Mouse (Mus musculus): ENCODE measurements around the gene Cabp2. TPM values are rescaled to one million over a fixed set of nuclear protein-coding genes. Genes with fewer than 3 reads are reported as not detected.

Cabp2 gene
- polyA plus RNA-seq, 1 experiment from 2014 or later: 0.43 TPM

GRCm38 (mm10) chr19:4113806-4114230 lies 32.4 kb downstream of the Cabp2 start:
- TF ChIP-seq CTCF (IDR thresholded peaks at IDR 0.05; ENCODE audit: low read depth) (no peak), EP300 (IDR thresholded peaks at IDR 0.05; ENCODE audit: low read depth) (no peak)
- DNase-seq (peak; percentile 64), ATAC-seq (peak; percentile 44)
- H3K27ac ChIP-seq (ENCODE audit: low read depth): peak overlapping the region; percentile 90
- 11% methylated on average over 5 of the region's 5 CpGs for WGBS (ENCODE audit: insufficient replicate concordance)
- H3K9ac ChIP-seq (replicated peaks): peak overlapping the region; percentile 47
- H3K36me3 ChIP-seq (replicated peaks; ENCODE audit: insufficient read depth, low read length): peaks cover 64% of the 10 kb centered on the region
- peaks cover 29% of the 10 kb centered on the region for H3K4me1 ChIP-seq (ENCODE audit: insufficient read depth)
- H3K4me3 ChIP-seq (ENCODE audit: low read depth, low read length): 0 out of 2 replicates have a peak overlapping the region, but pooled peaks have one; percentile 1
- H3K4me2 ChIP-seq (ENCODE audit: low read depth, low read length): peak overlapping the region; percentile 57
- no peaks in the 10 kb centered on the region for H3K9me3 ChIP-seq (ENCODE audit: low read length)
- no peaks in the 10 kb centered on the region for H3K27me3 ChIP-seq (ENCODE audit: insufficient read depth, low read length)

DNA sequence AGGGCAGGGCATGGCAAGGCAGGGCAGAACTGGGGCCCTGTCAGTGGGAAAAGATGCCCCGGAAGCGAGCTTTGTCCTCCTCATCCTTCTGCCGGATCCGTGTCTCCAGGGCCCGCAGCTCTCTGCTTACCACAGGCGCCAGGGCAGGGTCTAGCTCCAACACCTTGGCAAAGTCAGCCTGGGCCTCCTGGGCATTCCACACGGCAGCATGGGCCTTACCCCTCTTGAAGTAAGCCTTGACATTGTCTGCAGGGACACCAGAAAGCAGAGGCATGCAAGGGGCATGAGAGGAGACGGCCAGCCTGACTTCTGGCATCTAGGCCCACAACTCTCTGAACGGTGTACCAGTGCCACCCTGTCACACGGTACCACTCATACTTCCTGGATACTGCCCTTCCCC lies 33.2 kb downstream of the Cabp2 start:
- Histone ChIP-seq H3K4me2 (ENCODE audit: low read depth, low read length) (0 out of 2 replicates have a peak overlapping the region, but pooled peaks have one; percentile 57), H3K27me3 (ENCODE audit: insufficient read depth, low read length) (no peaks in the 10 kb centered on the region), H3K4me3 (ENCODE audit: low read depth, low read length) (no peak overlapping the region), H3K27ac (ENCODE audit: low read depth) (peak overlapping the region; percentile 90), H3K4me1 (ENCODE audit: insufficient read depth) (peaks cover 31% of the 10 kb centered on the region), H3K9me3 (ENCODE audit: low read length) (no peaks in the 10 kb centered on the region), H3K9ac (replicated peaks) (peak overlapping the region; percentile 47; the same call in 1 of the 2 replicates), H3K36me3 (replicated peaks; ENCODE audit: insufficient read depth, low read length) (peaks cover 66% of the 10 kb centered on the region)
- ATAC-seq (no peak), DNase-seq (no peak)
- TF ChIP-seq EP300 (IDR thresholded peaks at IDR 0.05; ENCODE audit: low read depth) (no peak), CTCF (IDR thresholded peaks at IDR 0.05; ENCODE audit: low read depth) (no peak)
- WGBS (ENCODE audit: insufficient replicate concordance): 84% methylated on average over 10 of the region's 10 CpGs

DNA sequence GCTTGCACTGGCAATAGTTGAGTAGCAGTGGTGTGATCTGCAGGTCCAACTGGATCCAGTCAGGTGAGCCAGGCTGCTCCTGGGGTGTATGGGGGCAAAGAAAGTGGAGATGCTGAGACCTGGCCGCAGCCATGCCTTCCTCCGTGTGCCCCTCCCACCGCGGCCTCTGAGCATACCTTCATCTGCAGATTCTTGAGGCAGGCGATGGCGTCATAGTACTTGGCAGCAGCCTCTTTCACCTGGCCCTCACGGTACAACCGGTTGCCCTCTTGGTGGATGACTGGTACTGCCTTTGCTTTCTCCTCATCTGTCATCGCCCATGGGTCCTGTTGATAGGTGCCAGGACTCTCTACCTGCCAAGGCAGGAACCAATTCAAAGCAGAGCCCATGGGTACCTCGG lies 33.8 kb downstream of the Cabp2 start:
- Histone ChIP-seq H3K4me1 (ENCODE audit: insufficient read depth) (peaks cover 37% of the 10 kb centered on the region), H3K4me3 (ENCODE audit: low read depth, low read length) (no peak overlapping the region), H3K27me3 (ENCODE audit: insufficient read depth, low read length) (no peaks in the 10 kb centered on the region), H3K9me3 (ENCODE audit: low read length) (no peaks in the 10 kb centered on the region), H3K36me3 (replicated peaks; ENCODE audit: insufficient read depth, low read length) (peaks cover 66% of the 10 kb centered on the region), H3K27ac (ENCODE audit: low read depth) (no peak overlapping the region), H3K4me2 (ENCODE audit: low read depth, low read length) (no peak overlapping the region), H3K9ac (replicated peaks) (no peak overlapping the region)
- no peak for TF ChIP-seq CTCF (IDR thresholded peaks at IDR 0.05; ENCODE audit: low read depth)
- TF ChIP-seq EP300 (IDR thresholded peaks at IDR 0.05; ENCODE audit: low read depth): no peak
- ATAC-seq (no peak), DNase-seq (no peak)
- 93% methylated on average over 10 of the region's 10 CpGs for WGBS (ENCODE audit: insufficient replicate concordance)

DNA sequence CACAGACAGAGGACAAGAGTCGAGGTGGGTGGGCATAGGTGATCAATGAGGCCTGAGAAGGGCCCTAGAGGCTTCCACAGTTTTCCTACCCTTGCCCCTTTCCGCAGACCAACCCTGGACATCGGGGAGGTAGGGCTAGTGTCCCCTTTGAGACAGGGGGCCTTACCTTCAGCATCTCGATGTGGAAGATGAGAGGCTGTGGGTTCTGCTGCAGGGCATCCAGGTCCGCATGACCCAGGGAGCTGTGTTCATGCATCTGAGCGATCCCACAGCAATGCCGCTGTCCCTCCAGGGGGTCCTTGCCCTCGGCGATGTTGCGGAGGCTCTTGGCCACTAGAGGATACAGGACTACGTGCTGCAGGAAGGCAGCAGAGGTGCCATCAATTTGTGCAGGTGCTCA lies 34.4 kb downstream of the Cabp2 start:
- Histone ChIP-seq H3K36me3 (replicated peaks; ENCODE audit: insufficient read depth, low read length) (peaks cover 63% of the 10 kb centered on the region), H3K9me3 (ENCODE audit: low read length) (no peaks in the 10 kb centered on the region), H3K4me2 (ENCODE audit: low read depth, low read length) (no peak overlapping the region), H3K4me1 (ENCODE audit: insufficient read depth) (peaks cover 44% of the 10 kb centered on the region), H3K27ac (ENCODE audit: low read depth) (no peak overlapping the region), H3K27me3 (ENCODE audit: insufficient read depth, low read length) (no peaks in the 10 kb centered on the region), H3K9ac (replicated peaks) (no peak overlapping the region), H3K4me3 (ENCODE audit: low read depth, low read length) (no peak overlapping the region)
- TF ChIP-seq EP300 (IDR thresholded peaks at IDR 0.05; ENCODE audit: low read depth) (no peak), CTCF (IDR thresholded peaks at IDR 0.05; ENCODE audit: low read depth) (no peak)
- no peak for ATAC-seq
- 89% methylated on average over 11 of the region's 11 CpGs for WGBS (ENCODE audit: insufficient replicate concordance)
- DNase-seq: no peak

- Histone ChIP-seq H3K9ac (replicated peaks) (no peak overlapping the region), H3K27me3 (ENCODE audit: insufficient read depth, low read length) (no peaks in the 10 kb centered on the region), H3K4me3 (ENCODE audit: low read depth, low read length) (no peak overlapping the region), H3K4me2 (ENCODE audit: low read depth, low read length) (no peak overlapping the region), H3K9me3 (ENCODE audit: low read length) (no peaks in the 10 kb centered on the region), H3K36me3 (replicated peaks; ENCODE audit: insufficient read depth, low read length) (peaks cover 54% of the 10 kb centered on the region), H3K4me1 (ENCODE audit: insufficient read depth) (peaks cover 47% of the 10 kb centered on the region), H3K27ac (ENCODE audit: low read depth) (no peak overlapping the region)
- ATAC-seq (no peak), DNase-seq (no peak)
- no peak for TF ChIP-seq EP300 (IDR thresholded peaks at IDR 0.05; ENCODE audit: low read depth)
- no peak for TF ChIP-seq CTCF (IDR thresholded peaks at IDR 0.05; ENCODE audit: low read depth)
- 90% methylated on average over 7 of the region's 7 CpGs for WGBS (ENCODE audit: insufficient replicate concordance)
Measured at GRCm38 (mm10) chr19:4117006-4117405, 35.6 kb downstream of the Cabp2 start.

- H3K4me1 ChIP-seq (ENCODE audit: insufficient read depth): peaks cover 41% of the 10 kb centered on the region
Measured at GRCm38 (mm10) chr19:4118350-4118749, 37.0 kb downstream of the Cabp2 start.

More at GRCm38 (mm10) chr19:4118350-4118749, 37.0 kb downstream of the Cabp2 start:
- TF ChIP-seq EP300 (IDR thresholded peaks at IDR 0.05; ENCODE audit: low read depth) (no peak), CTCF (IDR thresholded peaks at IDR 0.05; ENCODE audit: low read depth) (no peak)
- Histone ChIP-seq H3K36me3 (replicated peaks; ENCODE audit: insufficient read depth, low read length) (peaks cover 44% of the 10 kb centered on the region), H3K9ac (replicated peaks) (no peak overlapping the region), H3K27me3 (ENCODE audit: insufficient read depth, low read length) (no peaks in the 10 kb centered on the region), H3K27ac (ENCODE audit: low read depth) (no peak overlapping the region), H3K9me3 (ENCODE audit: low read length) (no peaks in the 10 kb centered on the region), H3K4me3 (ENCODE audit: low read depth, low read length) (no peak overlapping the region), H3K4me2 (ENCODE audit: low read depth, low read length) (no peak overlapping the region)
- DNase-seq (no peak), ATAC-seq (no peak)
- 93% methylated on average over 2 of the region's 2 CpGs for WGBS (ENCODE audit: insufficient replicate concordance)
